Mouse (Mus musculus) thymus, postnatal 0 days (tissue): ENCODE measurements around the gene Gm42906. TPM values are rescaled to one million over a fixed set of nuclear protein-coding genes. Genes with fewer than 3 reads are reported as not detected.

Source experiments
- DNase-seq: peaks from one replicate; pipeline ENCODE4 v3.0.0-alpha.2; 2015; ENCODE audit warnings: low spot score
- polyA plus RNA-seq: library from polyadenylated mRNA; unstranded; fragments of >200 nt; fragmentation: Nextera tagmentation; extraction: Ambion mirVana; gene quantifications from 2 replicates; pipeline ENCODE4 v1.2.1, GENCODE M21; 2015

Gene Gm42906
- polyA plus RNA-seq, 1 experiment from 2014 or later = not detected

GRCm38 (mm10) chr5:151074282-151074681, 353.7 kb downstream of the Gm42906 start:
- DNase-seq = no peak

- DNase-seq = no peak
Measured at GRCm38 (mm10) chr5:151071430-151071829, 356.5 kb downstream of the Gm42906 start.

- no peak for DNase-seq
Measured at GRCm38 (mm10) chr5:151070896-151071295, 357.1 kb downstream of the Gm42906 start.

- no peak for DNase-seq
Measured at GRCm38 (mm10) chr5:151069569-151069968, 358.4 kb downstream of the Gm42906 start.

GRCm38 (mm10) chr5:151066016-151066415, 361.9 kb downstream of the Gm42906 start:
- DNase-seq = no peak

- DNase-seq = no peak
Measured at GRCm38 (mm10) chr5:151065228-151065627, 362.7 kb downstream of the Gm42906 start.

DNA sequence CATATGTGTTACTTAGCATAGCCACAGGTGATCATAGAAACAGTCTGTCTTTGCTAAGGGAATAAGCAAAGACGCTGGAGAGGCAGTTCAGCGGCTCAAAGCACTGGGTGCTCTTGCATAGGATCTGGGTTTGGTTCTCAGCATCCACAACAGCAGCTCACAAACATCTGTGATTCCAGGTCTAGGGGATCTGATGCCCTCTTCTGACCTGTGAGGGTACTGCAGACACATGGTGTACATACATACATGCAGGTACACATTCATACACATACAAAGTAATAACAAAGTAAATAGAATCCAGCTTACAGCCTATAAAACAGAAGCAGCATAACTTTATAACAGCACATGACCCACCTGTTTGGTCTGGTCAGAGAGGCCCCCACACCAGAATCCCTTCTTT, 366.0 kb downstream of the Gm42906 start:
- no peak for DNase-seq

DNA sequence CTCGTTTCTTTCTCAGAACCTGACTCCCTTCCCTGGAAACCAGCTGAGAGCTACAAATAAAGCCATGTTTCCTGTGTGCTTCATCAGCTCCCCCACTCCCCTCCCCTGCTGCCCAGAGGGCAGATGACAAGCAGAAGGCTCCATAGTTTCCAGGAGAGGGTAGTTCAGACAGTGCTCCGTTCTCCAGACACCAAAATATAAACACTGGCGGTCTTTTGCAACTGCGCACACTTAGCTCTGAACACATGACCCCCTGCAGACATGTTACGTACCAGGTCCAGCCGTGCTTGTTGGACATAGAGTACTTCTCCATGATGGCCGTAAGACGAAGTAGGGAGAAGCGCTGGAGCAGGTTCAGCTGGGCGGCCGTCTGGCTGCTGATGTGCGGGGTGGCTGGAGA, 367.5 kb downstream of the Gm42906 start:
- DNase-seq = no peak

GRCm38 (mm10) chr5:151059772-151060171, 368.2 kb downstream of the Gm42906 start:
- DNase-seq = no peak

DNA sequence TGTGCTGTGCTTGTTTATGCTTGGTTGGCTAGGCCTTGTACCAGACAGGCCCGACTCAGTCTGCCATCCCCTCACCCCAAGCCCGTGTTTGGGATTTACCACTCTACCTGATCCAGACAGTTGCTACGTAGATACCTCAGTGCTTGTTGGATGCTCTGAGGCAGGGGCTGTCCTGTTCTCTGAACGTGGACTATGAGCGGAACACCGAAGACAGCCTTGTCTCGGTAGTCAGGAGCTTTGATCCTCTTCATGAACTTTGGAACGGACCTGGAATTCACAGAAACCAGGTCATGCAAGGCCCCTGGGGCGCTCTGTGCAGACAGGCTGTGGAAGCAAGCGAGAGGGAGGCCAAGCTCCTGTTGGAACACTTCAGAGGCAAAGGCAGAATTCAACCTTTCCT, 368.6 kb downstream of the Gm42906 start:
- DNase-seq = no peak

DNA sequence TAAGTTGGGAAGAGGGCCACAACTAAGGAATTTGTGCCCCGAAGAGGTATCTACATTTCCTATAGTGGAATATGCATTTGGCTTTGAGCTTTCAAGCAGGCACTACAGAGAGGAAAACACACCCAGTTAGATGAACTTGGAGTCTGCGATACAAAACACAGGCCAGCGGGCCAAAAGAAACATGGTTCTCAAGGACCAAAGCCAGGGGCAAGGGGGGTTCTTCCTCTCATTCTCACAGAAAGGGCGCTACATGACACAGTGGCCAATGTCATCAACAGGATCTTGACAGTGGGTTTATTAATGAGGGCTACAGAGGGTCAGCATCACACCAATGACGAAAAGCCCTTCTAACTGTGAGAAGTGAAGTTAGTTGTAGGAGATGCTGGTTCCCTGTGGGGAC, 370.2 kb downstream of the Gm42906 start:
- no peak for DNase-seq

DNA sequence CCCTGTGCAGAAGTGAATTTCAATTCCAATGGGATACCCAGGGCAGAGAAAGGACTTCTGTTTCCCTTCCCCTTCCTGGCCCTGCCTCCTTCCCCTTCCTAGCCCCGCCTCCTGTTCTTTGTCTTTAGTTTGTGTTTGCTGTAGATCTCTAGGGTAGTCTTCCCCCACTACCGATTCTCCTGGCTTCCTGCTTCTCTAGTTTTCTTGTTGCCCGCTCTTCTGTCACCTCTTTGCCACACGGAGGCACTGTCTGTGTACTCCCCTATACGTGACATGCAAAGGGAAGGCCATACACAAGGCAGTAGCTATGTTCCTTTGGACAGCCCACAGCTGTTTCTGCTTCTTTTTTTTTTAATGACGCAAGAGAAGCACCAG, 371.1 kb downstream of the Gm42906 start:
- no peak for DNase-seq

GRCm38 (mm10) chr5:151056255-151056919, 371.6 kb downstream of the Gm42906 start:
- no peak for DNase-seq

DNA sequence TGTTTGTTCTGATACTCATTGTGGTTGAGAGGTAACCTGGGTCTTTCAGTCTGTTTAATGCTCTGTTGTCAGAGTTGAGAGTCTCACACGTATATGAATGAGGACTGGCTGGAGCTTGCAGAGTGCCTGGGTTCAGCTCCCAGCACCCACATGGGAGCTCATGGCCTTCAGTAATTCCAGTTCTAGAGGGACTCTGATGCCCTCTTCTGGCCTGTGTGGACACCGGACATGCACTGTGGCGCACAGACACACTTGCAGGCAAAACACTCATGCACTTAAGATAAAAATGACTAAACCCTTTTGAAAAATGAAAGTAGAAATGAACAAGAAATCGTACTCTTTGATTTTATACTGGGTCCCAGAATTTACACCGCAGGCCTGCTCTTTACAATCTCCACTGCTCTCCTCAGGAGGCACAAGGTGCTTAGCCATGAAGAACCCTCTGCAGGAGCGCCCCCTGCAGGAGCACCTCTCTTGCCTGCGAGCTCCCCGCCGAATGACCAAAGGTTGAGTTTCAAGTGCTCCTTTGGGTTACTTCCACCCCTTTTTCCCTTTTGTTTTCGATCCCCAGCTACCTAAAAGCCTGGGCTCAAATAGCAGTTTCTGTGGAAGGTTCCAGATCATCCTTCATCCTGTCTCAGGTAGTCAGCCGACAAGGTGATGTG, 372.4 kb downstream of the Gm42906 start:
- DNase-seq = no peak

DNA sequence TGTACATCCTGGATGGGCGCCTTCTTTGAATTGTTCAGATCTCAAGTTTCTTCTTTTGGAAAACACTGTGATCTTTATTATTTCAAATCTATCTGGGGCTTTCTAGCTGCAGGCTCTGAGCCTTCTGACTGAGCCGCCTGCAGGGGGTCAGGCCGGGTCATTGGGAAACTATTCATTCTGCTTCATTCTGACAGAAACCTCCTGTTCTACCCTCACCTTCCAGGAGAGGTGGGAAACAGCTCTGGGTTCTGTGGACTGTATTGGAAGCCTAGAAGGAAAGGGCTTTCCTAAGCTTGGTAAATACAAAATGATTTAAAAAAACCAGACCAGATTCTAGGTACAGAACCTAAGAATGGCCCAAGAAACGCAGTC, 373.2 kb downstream of the Gm42906 start:
- DNase-seq = no peak

DNA sequence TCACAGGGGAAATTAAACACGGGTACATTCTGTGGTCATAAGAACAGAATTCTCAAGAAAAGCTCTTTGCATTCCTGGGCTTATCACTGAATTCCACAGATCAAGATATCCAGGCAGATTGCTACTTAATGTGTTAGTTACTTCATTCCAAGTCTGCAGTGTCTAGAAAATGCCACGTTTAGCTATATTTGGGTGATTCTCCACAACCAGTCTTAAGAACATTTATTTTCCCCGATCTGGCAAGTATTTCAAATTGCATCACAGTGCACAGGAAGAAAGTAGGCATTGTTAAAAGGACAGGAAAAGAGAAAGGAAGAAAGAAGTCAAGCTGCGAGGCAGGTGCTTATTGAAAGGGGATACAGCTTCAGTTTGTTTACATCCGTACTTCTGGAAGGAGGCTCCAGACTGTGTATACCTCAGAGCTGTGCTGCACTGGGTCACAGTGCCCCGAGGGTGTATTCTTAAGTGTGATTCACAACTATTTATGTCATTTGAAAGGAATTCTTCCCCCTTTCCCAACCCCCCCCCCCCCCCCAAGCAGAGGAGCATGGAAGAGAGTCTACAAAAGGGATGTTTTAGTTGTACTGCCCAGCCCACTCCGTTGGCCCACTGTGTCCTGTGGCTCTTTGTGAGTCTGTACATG, 373.7 kb downstream of the Gm42906 start:
- no peak for DNase-seq

GRCm38 (mm10) chr5:151053190-151053589, 374.8 kb downstream of the Gm42906 start:
- DNase-seq = no peak

GRCm38 (mm10) chr5:151052331-151052730, 375.6 kb downstream of the Gm42906 start:
- no peak for DNase-seq

GRCm38 (mm10) chr5:151047488-151047887, 380.5 kb downstream of the Gm42906 start:
- DNase-seq = no peak

DNA sequence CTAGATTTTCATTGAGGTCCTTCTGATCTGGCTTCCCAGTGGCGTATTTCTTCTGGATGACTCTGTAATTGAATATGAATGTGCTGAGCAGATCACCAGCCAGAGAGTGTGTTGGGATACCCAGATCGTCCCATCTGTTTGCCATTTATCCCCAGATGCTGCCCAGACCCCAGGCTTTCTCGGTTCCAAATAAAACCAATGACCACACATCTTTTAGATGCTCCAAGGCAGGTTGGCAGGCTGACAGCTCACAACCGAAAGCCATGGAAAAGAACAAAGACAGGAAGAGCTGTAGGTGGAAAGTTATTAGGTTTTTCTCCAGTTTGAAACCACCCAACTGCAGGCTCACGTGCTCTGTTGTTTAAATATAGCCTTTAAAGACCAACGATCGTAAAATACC, 381.0 kb downstream of the Gm42906 start:
- no peak for DNase-seq

- no peak for DNase-seq
Measured at GRCm38 (mm10) chr5:151046131-151046530, 381.8 kb downstream of the Gm42906 start.

DNA sequence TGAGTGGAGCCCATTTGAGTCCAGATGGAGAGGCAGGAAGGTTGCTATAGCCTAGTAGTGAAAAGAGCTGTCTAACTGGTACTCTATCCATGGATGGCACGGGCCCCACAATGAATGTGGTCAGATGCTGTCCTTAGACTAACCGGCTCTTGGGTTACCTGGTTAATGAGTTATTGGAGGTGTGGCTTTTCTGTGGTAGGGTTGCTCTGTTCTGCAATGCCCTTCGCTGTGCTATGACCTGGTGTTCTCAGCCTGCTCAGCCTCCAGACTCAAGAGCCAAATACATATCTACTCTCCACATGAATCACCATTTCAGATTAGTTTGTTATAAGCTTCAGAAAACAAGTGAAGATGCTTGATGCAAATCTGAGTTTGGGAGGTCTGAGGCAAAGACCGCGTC, 385.1 kb downstream of the Gm42906 start:
- no peak for DNase-seq

GRCm38 (mm10) chr5:151037871-151038270, 390.1 kb downstream of the Gm42906 start:
- DNase-seq = no peak
